Mouse (Mus musculus) thymus, postnatal 4 days (tissue): ENCODE measurements around the gene Pdss2.

Source experiments
- DNase-seq: peaks from one replicate; pipeline ENCODE4 v3.0.0; 2021

Gene Pdss2

DNA sequence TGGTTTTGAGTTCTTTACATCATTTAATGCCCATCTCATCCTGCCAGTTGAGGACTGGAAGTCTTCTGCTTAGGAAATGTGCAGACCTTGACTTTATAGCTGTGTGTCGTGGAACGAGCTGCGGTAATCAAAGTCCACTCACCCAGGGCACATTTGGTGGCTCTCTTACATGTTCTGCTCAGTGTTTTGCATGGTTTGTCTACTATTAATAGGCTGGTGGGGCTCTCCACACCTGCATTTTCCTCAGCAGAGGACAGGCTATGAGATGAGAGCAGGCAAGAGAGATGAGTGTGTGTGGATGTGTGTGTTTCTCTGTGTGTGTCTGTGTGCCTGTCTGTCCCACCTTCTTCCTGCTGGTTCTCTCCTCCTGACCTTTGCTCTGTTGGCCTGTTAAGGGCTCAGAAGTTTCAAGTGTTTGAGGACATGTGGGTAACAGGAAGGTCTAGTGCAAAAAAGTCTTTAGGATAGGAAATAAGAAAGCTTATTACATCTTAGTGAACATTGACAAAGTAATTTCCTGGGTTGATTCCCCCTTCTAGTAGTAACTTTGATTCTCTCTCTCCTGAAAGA lies 266.2 kb downstream of the Pdss2 start:
- no peak for DNase-seq

GRCm38 (mm10) chr10:43488258-43488657 lies 267.0 kb downstream of the Pdss2 start:
- DNase-seq, result no peak

DNA sequence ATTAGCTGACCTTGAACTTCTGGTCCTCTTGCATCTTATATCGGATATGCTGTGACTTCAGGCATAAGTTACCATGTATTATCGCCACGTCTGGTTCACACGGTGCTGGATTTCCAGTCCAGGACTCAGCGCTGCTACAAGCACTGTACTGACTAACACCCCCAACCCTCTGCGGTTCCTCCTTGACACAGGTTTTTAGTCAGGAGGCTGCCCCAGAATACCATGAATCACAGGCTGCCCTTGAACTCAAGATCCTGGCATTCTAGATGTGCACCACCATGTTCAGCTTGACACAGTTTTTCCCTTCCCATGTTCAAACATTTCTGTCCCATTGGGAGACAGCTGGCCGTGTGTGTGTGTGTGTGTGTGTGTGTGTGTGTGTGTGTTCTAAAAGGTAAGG lies 267.9 kb downstream of the Pdss2 start:
- DNase-seq, result no peak

DNA sequence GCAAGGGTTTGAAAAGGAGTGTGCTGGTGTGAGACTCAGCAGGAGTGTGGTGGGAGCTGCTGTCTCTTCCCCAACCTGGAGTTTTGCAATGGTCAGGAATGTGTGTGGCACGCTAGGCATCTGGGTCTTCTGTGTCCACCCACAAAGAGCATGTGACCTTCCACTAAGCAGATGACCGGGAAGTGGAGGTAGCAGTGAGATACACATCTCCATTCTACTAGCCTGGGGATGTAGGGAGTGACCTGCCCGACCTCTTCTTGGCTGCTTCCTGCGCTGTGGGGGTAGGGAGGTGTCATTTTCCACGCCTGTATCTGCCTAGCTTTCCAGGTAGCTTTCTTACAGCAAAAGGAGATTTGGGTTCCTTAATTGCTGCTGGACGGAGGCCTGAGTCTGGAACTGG lies 268.3 kb downstream of the Pdss2 start:
- no peak for DNase-seq

DNA sequence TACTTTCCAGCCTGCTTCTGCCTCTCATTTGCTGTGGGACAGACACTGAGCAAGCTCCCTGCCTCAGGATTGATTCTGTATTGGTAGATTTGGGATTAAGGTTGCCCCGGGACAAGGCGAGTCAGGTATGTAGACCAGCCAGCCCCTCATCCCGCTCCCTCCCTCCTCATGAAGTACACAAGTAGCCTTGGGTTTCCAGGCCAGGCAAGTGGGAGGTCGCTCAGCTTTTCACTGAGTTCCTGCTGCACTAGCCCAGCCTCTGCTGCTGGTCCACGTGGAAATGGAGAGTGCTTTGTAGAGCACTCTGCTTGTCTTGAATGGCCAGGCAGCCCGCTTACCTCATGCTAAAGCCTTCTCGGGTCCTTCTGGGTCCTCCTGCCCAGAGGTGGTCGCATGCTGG lies 268.7 kb downstream of the Pdss2 start:
- no peak for DNase-seq

GRCm38 (mm10) chr10:43490846-43491245 lies 269.6 kb downstream of the Pdss2 start:
- no peak for DNase-seq

DNA sequence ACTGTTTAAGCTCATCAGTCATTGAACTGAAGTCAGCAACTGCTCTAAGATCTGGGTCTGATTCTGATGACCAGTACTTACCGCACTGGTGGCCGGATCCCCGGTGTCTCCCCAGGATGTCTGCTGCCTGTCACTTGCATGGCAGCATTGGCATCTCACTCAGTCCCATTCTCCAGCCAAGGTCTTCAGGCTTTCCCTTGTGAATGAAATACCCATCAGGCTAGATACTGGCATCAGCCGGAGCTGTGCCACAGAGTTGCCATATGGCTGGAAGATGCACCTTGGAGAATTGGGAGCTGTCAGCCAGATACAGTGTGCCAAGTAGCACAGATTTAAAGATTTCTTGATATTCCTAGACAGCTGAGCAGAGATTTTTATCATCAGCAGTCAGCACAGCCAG lies 281.3 kb downstream of the Pdss2 start:
- DNase-seq, result no peak

- DNase-seq, result no peak
These were observed 283.0 kb downstream of the Pdss2 start for GRCm38 (mm10) chr10:43504291-43504690.

- no peak for DNase-seq
These were observed 285.8 kb downstream of the Pdss2 start for GRCm38 (mm10) chr10:43507051-43507450.

DNA sequence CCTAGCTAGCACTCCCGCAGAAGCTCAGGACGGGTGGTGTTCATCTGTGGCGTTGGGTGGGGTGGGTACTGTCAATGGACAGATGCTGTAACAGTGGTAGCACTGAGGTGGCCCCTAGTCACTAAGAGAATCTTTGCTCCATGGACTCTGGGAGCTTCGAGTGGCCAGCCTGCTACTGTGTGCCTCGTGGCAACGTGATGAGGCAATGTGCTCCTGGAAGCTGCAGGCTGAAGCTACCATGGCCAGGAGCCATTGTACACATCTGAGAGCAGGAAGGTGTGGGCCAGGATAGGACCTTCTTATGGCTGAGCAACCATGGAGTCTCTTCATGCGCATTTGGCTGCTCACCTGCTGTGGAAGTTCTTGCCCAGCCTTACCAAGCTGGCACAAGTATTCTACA lies 287.9 kb downstream of the Pdss2 start:
- DNase-seq, result no peak

- DNase-seq, result no peak
These were observed 291.7 kb downstream of the Pdss2 start for GRCm38 (mm10) chr10:43512976-43513375.
